Mouse (Mus musculus) 416B (cell line): ENCODE data around the gene Pim1.
"Not testable (repeated sequence)": the region's sequence is repeated elsewhere in the genome, so short reads cannot be mapped to it uniquely, and the experiment has no call there.

Experiments used
- DNase-seq: peaks from one replicate; pipeline ENCODE4 v3.0.0; 2011; ENCODE audit warnings: low read depth

Gene Pim1

GRCm38 (mm10) chr17:29494062-29494731 lies 3.6 kb downstream of the Pim1 start:
- peak; percentile 76 for DNase-seq

- no peak for DNase-seq
Observed at GRCm38 (mm10) chr17:29494732-29495076, 4.2 kb downstream of the Pim1 start.

DNA sequence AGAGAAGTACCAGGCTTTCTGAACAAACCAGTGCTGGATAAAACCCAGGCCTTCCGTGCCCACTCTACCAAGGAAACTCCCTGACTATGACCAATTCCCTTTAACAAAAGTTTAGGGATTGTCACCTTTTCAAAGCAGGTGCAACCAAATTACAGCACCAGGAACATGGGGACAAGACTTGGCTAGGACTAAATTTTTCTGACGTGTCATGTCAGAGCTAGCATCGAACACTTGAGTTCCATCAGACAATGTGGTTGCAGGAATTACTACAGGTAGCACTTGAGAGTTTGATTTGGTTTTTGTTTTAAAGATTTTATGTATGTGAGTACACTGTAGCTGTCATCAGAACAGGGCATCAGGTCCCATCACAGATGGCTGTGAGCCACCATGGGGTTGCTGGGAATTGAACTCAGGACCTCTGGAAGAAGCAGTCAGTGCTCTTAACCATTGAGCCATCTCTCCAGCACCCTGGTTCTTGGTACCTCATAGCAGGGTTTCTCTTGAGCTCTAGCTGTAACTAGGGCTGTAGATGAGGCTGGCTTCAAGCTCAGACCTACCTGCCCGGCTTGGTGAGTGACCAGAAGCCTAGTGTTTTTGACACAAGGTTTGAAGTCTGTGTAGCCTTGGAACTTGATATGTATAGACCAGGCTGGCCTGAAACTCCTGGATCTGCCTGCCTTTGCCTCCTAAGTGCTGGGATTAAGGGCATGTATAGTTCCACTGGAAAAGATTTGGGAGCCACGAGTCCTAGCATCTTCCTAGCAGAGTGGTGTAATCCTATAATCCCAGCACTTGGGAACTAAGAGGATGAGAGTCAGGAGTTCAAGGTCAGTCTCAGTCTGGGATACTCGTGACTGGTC lies 5.9 kb downstream of the Pim1 start:
- DNase-seq, result peak; percentile 65

DNA sequence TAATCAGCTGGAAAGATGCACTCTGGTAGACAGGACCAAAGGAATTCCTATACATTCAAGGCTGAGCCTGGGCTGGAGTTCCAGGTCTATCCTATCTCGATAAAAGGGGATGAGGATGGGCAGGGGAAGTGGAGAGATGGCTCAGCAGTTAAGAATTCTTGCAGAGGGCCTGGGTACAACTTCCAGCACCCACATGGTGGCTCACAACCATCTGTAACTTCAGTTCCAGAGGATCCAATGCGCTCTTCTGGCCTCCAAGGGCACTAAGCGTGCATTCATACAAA lies 6.5 kb downstream of the Pim1 start:
- peak; percentile 64 for DNase-seq

- peak; percentile 68 for DNase-seq
Observed at GRCm38 (mm10) chr17:29497481-29497880, 6.9 kb downstream of the Pim1 start.

- DNase-seq, result peak; percentile 99
Observed at GRCm38 (mm10) chr17:29498028-29498427, 7.5 kb downstream of the Pim1 start.

GRCm38 (mm10) chr17:29498952-29499351 lies 8.4 kb downstream of the Pim1 start:
- not testable (repeated sequence) for DNase-seq

- DNase-seq, result no peak
Observed at GRCm38 (mm10) chr17:29499511-29499910, 9.0 kb downstream of the Pim1 start.

GRCm38 (mm10) chr17:29500243-29500740 lies 9.7 kb downstream of the Pim1 start:
- DNase-seq, result no peak

GRCm38 (mm10) chr17:29500802-29501469 lies 10.4 kb downstream of the Pim1 start:
- peak; percentile 98 for DNase-seq

DNA sequence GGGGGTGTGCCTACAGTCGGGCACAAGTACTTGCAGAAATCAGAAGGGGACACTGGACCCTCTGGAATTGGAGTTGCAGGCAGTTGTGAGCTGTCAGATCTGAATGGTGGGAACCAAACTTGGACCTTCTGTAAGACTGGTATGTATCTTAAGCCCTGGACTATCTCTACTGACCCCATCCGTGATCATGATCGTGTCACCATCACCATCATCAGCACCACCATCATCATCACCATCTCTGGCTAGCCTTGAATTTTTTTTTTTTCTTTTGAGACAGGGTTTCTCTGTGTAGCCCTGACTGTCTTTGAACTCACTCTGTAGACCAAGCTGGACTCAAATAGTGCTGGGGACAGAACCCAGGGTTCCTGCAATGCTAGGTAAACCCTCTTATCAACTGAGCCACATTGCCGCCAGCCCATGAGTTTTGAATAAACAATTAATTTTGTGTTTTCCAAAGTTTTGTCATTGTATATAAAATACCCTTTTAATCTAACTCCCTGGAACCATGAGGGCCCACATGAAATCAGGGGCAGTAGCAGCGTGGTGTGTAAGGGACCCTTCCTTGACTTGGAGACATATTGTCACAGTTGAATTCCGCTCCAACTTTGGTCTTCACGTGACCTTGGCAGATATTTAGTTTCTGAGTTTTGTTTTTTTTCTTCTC lies 11.6 kb downstream of the Pim1 start:
- DNase-seq, result no peak

- peak; percentile 80 for DNase-seq
Observed at GRCm38 (mm10) chr17:29502669-29503665, 12.4 kb downstream of the Pim1 start.

DNA sequence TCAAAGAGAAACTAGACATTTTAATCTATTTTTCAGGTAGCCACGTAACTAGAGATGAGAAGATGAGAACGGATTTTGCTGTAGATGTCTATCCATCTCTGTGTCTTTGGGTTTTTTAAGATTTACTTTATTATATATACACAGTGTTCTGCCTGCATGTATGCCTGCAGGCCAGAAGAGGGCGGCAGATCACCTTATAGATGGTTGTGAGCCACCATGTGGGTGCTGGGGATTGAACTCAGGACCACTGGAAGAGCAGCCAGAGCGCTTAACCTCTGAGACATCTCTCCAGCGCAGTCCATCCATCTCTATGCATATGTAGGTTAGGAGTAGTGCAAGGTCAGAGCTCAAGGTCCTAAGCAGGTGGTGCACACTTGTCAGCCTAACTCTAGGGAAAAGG lies 13.1 kb downstream of the Pim1 start:
- DNase-seq, result peak; percentile 59

- no peak for DNase-seq
Observed at GRCm38 (mm10) chr17:29508927-29509608, 18.5 kb downstream of the Pim1 start.

GRCm38 (mm10) chr17:29510691-29511090 lies 20.1 kb downstream of the Pim1 start:
- peak; percentile 82 for DNase-seq

- DNase-seq, result peak; percentile 88
Observed at GRCm38 (mm10) chr17:29513044-29513730, 22.6 kb downstream of the Pim1 start.

- DNase-seq, result peak; percentile 89
Observed at GRCm38 (mm10) chr17:29514435-29514834, 23.9 kb downstream of the Pim1 start.

- DNase-seq, result not testable (repeated sequence)
Observed at GRCm38 (mm10) chr17:29518665-29519064, 28.1 kb downstream of the Pim1 start.

GRCm38 (mm10) chr17:29519731-29520130 lies 29.2 kb downstream of the Pim1 start:
- DNase-seq, result no peak

- DNase-seq, result no peak
Observed at GRCm38 (mm10) chr17:29525613-29526012, 35.1 kb downstream of the Pim1 start.
